Mouse (Mus musculus) liver, embryonic 14.5 days (tissue): ENCODE results near the gene Olfr643.

Source experiments
- CTCF ChIP-seq: IDR thresholded peaks from 2 replicates; pipeline ENCODE4 v1.5.1; 2016; ENCODE audit warnings: antibody characterized with exemption, low read depth, control low read depth
- EP300 ChIP-seq: IDR thresholded peaks from 2 replicates; pipeline ENCODE4 v1.6.1; 2016; ENCODE audit warnings: antibody characterized with exemption, low read depth

DNA sequence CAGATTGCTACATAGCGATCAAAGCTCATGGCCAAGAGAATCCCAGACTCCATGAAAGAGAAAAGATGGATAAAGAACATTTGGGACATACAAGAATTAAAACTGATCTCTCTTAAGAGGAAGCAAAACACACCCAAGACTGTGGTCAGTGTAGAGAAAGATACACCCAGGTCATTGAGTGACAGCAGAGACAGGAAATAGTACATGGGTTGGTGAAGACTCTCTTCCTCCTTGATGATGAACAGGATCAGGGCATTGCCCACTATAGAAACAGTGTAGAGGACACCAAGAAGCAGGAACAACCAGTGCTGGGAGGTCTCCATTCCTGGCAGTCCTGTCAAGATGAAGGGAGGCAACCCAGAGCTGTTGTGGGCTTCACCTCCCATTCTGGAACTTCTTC is 78.0 kb downstream of the Olfr643 start:
- TF ChIP-seq CTCF (no peak), EP300 (no peak)
